Mouse (Mus musculus) adrenal gland, adult 8-10 months (tissue): ENCODE measurements around the gene March5. TPM values are rescaled to one million over a fixed set of nuclear protein-coding genes. Genes with fewer than 3 reads are reported as not detected.
"Not testable (repeated sequence)": the region's sequence is repeated elsewhere in the genome, so short reads cannot be mapped to it uniquely, and the experiment has no call there.

Source experiments
- DNase-seq: peaks from one replicate; pipeline ENCODE4 v3.0.0; 2022
- total RNA-seq, 4 experiments: library from RNA; stranded (reverse); gene quantifications; 2 replicates each; pipeline ENCODE4 v1.2.4; 2022

Gene March5
- total RNA-seq, 4 experiments from 2014 or later, result 78.1 to 100 (median 96.2) TPM

- DNase-seq, result no peak
Measured at GRCm38 (mm10) chr19:37208986-37209385, 1.6 kb downstream of the March5 start.

GRCm38 (mm10) chr19:37209467-37210128, 2.3 kb downstream of the March5 start:
- DNase-seq, result no peak

GRCm38 (mm10) chr19:37210457-37210856, 3.1 kb downstream of the March5 start:
- no peak for DNase-seq

- no peak for DNase-seq
Measured at GRCm38 (mm10) chr19:37211416-37211815, 4.1 kb downstream of the March5 start.

GRCm38 (mm10) chr19:37214711-37215110, 7.4 kb downstream of the March5 start:
- DNase-seq, result no peak

- DNase-seq, result no peak
Measured at GRCm38 (mm10) chr19:37225197-37225862, 18.0 kb downstream of the March5 start.

- DNase-seq, result not testable (repeated sequence)
Measured at GRCm38 (mm10) chr19:37232598-37232997, 25.3 kb downstream of the March5 start.

- no peak for DNase-seq
Measured at GRCm38 (mm10) chr19:37233561-37234539, 26.5 kb downstream of the March5 start.

- no peak for DNase-seq
Measured at GRCm38 (mm10) chr19:37235818-37236217, 28.5 kb downstream of the March5 start.

GRCm38 (mm10) chr19:37237306-37237705, 30.0 kb downstream of the March5 start:
- no peak for DNase-seq

- no peak for DNase-seq
Measured at GRCm38 (mm10) chr19:37237712-37238437, 30.5 kb downstream of the March5 start.

GRCm38 (mm10) chr19:37238651-37239050, 31.3 kb downstream of the March5 start:
- DNase-seq, result no peak

GRCm38 (mm10) chr19:37239096-37239495, 31.8 kb downstream of the March5 start:
- no peak for DNase-seq

GRCm38 (mm10) chr19:37241201-37241600, 33.9 kb downstream of the March5 start:
- no peak for DNase-seq

GRCm38 (mm10) chr19:37242707-37243106, 35.4 kb downstream of the March5 start:
- no peak for DNase-seq

GRCm38 (mm10) chr19:37246859-37247258, 39.5 kb downstream of the March5 start:
- DNase-seq, result no peak

GRCm38 (mm10) chr19:37248199-37248598, 40.9 kb downstream of the March5 start:
- no peak for DNase-seq

GRCm38 (mm10) chr19:37252104-37252503, 44.8 kb downstream of the March5 start:
- DNase-seq, result no peak

- no peak for DNase-seq
Measured at GRCm38 (mm10) chr19:37255321-37255720, 48.0 kb downstream of the March5 start.

GRCm38 (mm10) chr19:37262389-37262788, 55.0 kb downstream of the March5 start:
- no peak for DNase-seq

- no peak for DNase-seq
Measured at GRCm38 (mm10) chr19:37263566-37263942, 56.2 kb downstream of the March5 start.
